Mouse (Mus musculus) erythroblast, embryonic 14.5 days (primary cell): ENCODE results near the gene Defa37.
"Not testable (repeated sequence)": the region's sequence is repeated elsewhere in the genome, so short reads cannot be mapped to it uniquely, and the experiment has no call there.

ENCODE experiments used
- GATA1 ChIP-seq: IDR thresholded peaks from 2 replicates; pipeline ENCODE4 v1.6.1; 2012; ENCODE audit warnings: low read length, inconsistent platforms, mixed read lengths
- TAL1 ChIP-seq: IDR thresholded peaks from 3 replicates; pipeline ENCODE4 v1.6.1; 2012; ENCODE audit warnings: low read length, inconsistent platforms, mixed read lengths

DNA sequence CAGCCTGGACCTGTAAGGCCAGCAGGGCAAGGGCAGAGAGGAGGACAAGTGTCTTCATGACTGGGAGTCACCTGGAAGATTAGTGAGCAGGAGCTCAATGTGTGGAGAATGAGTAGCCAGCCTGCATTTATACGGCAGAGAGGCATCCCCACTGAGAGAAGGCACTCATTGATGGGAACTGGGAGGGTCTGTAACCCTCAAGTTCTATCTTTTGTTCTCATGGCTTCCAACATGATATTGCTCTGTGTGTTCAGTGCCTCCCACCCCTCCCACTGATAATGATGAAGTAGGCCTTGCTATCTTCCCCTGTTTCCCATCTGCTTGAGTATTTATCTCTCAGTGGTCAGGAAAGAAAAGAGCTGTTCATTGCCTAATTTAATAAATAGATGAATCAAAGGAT, 29.2 kb downstream of the Defa37 start, which contains the start of gene Gm7861:
- TF ChIP-seq TAL1, GATA1: not testable (repeated sequence)
